Mouse (Mus musculus) neural tube, embryonic 11.5 days (tissue): Measurements from ENCODE around the gene Cpox. TPM values are rescaled to one million over a fixed set of nuclear protein-coding genes. Genes with fewer than 3 reads are reported as not detected.

ENCODE experiments used
- ATAC-seq: fragments of 200-750 bp; cut with Nextera tagmentation; 2 replicates; pipeline ENCODE4 v1.8.0; 2017; ENCODE audit warnings: moderate number of reproducible peaks, mild to moderate bottlenecking, moderate TSS enrichment, moderate library complexity; ENCODE audit not compliant: insufficient read depth, low FRiP score, low TSS enrichment
- DNase-seq: peaks from one replicate; pipeline ENCODE4 v3.0.0-alpha.2; 2015; ENCODE audit warnings: low spot score
- H3K27ac ChIP-seq: fragments of 300-500 bp; sonication (generic); 2 replicates; pipeline ENCODE4 v1.5.1; 2014; ENCODE audit warnings: low read depth, mild to moderate bottlenecking, low read length
- H3K27me3 ChIP-seq: fragments of 300-500 bp; sonication (generic); 2 replicates; pipeline ENCODE4 v1.6.1; 2014; ENCODE audit warnings: mild to moderate bottlenecking, low read length, mixed read lengths; ENCODE audit not compliant: control insufficient read depth, insufficient read depth
- H3K36me3 ChIP-seq: fragments of 300-500 bp; sonication (generic); 2 replicates; pipeline ENCODE4 v1.6.1; 2014; ENCODE audit warnings: mild to moderate bottlenecking, low read length, moderate library complexity, mixed read lengths; ENCODE audit not compliant: control insufficient read depth, insufficient read depth
- H3K4me1 ChIP-seq: fragments of 300-500 bp; sonication (generic); 2 replicates; pipeline ENCODE4 v1.6.1; 2014; ENCODE audit warnings: low read length, mixed read lengths; ENCODE audit not compliant: control insufficient read depth, insufficient read depth
- H3K4me2 ChIP-seq: fragments of 300-500 bp; sonication (generic); 2 replicates; pipeline ENCODE4 v1.6.1; 2014; ENCODE audit warnings: low read depth, mild to moderate bottlenecking, moderate library complexity
- H3K4me3 ChIP-seq: fragments of 300-500 bp; sonication (generic); 2 replicates; pipeline ENCODE4 v1.5.1; 2014; ENCODE audit warnings: low read depth, low read length
- H3K9ac ChIP-seq: fragments of 300-500 bp; sonication (generic); 2 replicates; pipeline ENCODE4 v1.6.1; 2014; ENCODE audit warnings: mild to moderate bottlenecking, low read length
- H3K9me3 ChIP-seq: fragments of 300-500 bp; sonication (generic); 2 replicates; pipeline ENCODE4 v1.6.1; 2016; ENCODE audit warnings: low read length; ENCODE audit not compliant: control insufficient read depth
- WGBS: fragments of 180-500 bp; shearing (Covaris S2); extraction: QIAGEN DNeasy Blood & Tissue Kit; methylation state at CpG from one replicate; pipeline ENCODE4 v1.1.7; 2014; 5-methylcytosine and 5-hydroxymethylcytosine counted together
- polyA plus RNA-seq: library from polyadenylated mRNA; unstranded; fragments of >200 nt; fragmentation: Nextera tagmentation; extraction: Ambion mirVana; gene quantifications from 2 replicates; pipeline ENCODE4 v1.2.1, GENCODE M21; 2014

Gene Cpox
- polyA plus RNA-seq, 1 experiment from 2014 or later: 22.3 TPM

- Histone ChIP-seq H3K4me3 (no peak overlapping the region), H3K9ac (no peak overlapping the region), H3K9me3 (no peaks in the 10 kb centered on the region), H3K27ac (no peak overlapping the region), H3K27me3 (no peaks in the 10 kb centered on the region), H3K4me1 (no peaks in the 10 kb centered on the region), H3K4me2 (no peak overlapping the region), H3K36me3 (peaks cover 5% of the 10 kb centered on the region; the same call in 1 of the 2 replicates)
- ATAC-seq: no peak
- DNase-seq: no peak
- 92% methylated on average over 15 of the region's 15 CpGs for WGBS
Measured at GRCm38 (mm10) chr16:58673811-58674410, 3.8 kb downstream of the Cpox start.

DNA sequence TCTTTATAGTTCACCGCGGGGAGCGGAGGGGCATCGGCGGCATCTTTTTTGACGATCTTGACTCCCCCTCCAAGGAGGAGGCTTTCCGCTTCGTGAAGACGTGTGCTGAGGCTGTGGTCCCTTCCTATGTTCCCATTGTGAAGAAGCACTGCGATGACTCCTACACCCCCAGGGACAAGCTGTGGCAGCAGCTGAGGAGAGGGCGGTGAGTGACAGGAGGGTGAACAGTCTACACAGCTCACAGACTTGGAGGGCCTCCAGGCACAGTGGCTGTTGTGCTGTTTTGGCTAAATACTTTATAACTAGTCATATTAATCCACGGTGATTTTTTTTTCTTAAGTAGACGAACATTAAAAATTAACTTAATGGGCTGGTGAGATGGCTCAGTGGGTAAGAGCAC, 5.2 kb downstream of the Cpox start:
- no peak for ATAC-seq
- 96% methylated on average over 13 of the region's 13 CpGs for WGBS
- H3K27me3 ChIP-seq: no peaks in the 10 kb centered on the region
- no peaks in the 10 kb centered on the region for H3K4me1 ChIP-seq
- no peak overlapping the region for H3K4me2 ChIP-seq
- H3K9me3 ChIP-seq: no peaks in the 10 kb centered on the region
- H3K4me3 ChIP-seq: no peak overlapping the region
- H3K27ac ChIP-seq: no peak overlapping the region
- H3K9ac ChIP-seq: no peak overlapping the region
- H3K36me3 ChIP-seq: peaks cover 5% of the 10 kb centered on the region; the same call in 1 of the 2 replicates
- no peak for DNase-seq

GRCm38 (mm10) chr16:58676156-58676555, 6.1 kb downstream of the Cpox start:
- Histone ChIP-seq H3K4me2 (no peak overlapping the region), H3K4me3 (no peak overlapping the region), H3K36me3 (peaks cover 5% of the 10 kb centered on the region; the same call in 1 of the 2 replicates), H3K4me1 (no peaks in the 10 kb centered on the region), H3K9me3 (no peaks in the 10 kb centered on the region), H3K27me3 (no peaks in the 10 kb centered on the region), H3K27ac (no peak overlapping the region), H3K9ac (no peak overlapping the region)
- 83% methylated on average over 7 of the region's 7 CpGs for WGBS
- no peak for ATAC-seq
- no peak for DNase-seq

GRCm38 (mm10) chr16:58676633-58677032, 6.5 kb downstream of the Cpox start:
- H3K9me3 ChIP-seq: no peaks in the 10 kb centered on the region
- no peak for DNase-seq
- no peak for ATAC-seq
- H3K4me1 ChIP-seq: no peaks in the 10 kb centered on the region
- H3K27me3 ChIP-seq: no peaks in the 10 kb centered on the region
- WGBS: 96% methylated on average over 3 of the region's 3 CpGs
- peaks cover 5% of the 10 kb centered on the region; the same call in 1 of the 2 replicates for H3K36me3 ChIP-seq
- H3K4me3 ChIP-seq: no peak overlapping the region
- H3K4me2 ChIP-seq: no peak overlapping the region
- no peak overlapping the region for H3K27ac ChIP-seq
- H3K9ac ChIP-seq: no peak overlapping the region

DNA sequence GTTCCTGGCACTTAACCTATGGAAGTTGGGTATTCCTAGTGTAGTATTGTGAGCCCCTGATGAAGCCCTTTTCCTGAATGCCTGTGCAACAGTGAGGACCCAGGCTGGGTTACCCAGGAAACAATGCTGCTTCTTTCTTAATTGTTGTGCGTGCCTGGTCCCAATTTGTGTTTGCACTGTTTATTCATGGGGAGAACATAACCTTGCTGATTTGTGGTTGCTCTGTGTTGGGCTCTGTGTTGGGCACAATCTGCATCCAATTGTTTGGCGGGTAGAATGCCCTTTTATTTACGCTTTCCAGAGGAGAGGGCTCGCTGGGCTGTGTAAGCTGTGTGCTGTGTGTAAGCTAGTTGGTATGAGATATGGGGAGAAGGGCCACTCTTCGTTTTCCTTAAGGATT, 7.4 kb downstream of the Cpox start:
- Histone ChIP-seq H3K4me2 (no peak overlapping the region), H3K36me3 (peaks cover 5% of the 10 kb centered on the region; the same call in 1 of the 2 replicates), H3K4me1 (no peaks in the 10 kb centered on the region), H3K27ac (no peak overlapping the region), H3K9ac (no peak overlapping the region), H3K4me3 (no peak overlapping the region), H3K27me3 (no peaks in the 10 kb centered on the region), H3K9me3 (no peaks in the 10 kb centered on the region)
- ATAC-seq (no peak), DNase-seq (no peak)
- WGBS: 88% methylated on average over 5 of the region's 5 CpGs

DNA sequence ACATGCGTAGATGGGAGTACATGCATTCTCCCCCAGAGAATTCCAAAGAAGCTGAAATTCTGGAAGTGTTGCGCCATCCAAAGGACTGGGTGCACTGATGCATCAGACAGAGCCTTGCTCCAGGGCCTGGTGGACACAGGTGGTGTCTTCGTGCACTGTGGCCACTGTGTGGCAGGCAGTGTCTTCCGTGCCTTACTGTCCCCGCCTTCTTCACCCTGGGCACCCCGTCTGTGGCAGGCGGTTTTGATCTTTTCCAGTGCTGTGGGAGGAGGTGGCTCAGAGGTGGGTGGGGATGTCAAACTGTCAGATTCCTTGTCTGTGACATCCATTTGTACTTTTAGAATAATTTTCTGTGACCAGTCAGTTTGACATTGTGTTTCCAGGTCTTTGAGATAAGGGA, 8.6 kb downstream of the Cpox start:
- ATAC-seq (no peak), DNase-seq (no peak)
- Histone ChIP-seq H3K4me2 (no peak overlapping the region), H3K9ac (no peak overlapping the region), H3K9me3 (no peaks in the 10 kb centered on the region), H3K36me3 (peaks cover 5% of the 10 kb centered on the region; the same call in 1 of the 2 replicates), H3K27ac (no peak overlapping the region), H3K27me3 (no peaks in the 10 kb centered on the region), H3K4me1 (no peaks in the 10 kb centered on the region), H3K4me3 (no peak overlapping the region)
- 82% methylated on average over 7 of the region's 7 CpGs for WGBS

GRCm38 (mm10) chr16:58682046-58682445, 12.0 kb downstream of the Cpox start:
- no peak for DNase-seq

DNA sequence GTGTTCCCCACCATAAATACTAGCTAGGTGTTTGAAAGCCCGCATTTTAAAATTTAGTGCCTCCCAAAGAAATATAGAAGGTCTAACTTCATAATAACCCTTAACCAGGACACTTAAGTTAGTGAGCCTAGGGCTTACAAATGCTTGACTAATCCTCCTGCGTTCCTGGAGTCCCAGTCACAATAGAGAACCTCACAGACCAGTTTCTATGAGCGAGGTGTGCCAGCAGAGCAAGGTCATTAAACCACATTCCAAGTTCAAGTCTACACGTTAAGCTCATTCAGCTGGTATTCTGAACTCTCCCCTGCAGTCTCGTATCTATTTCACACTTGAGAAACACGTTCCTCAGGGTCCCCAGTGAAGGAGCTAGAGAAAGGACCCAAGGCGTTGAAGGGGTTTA, 12.8 kb downstream of the Cpox start:
- Histone ChIP-seq H3K9ac (no peak overlapping the region), H3K36me3 (no peaks in the 10 kb centered on the region), H3K4me1 (no peaks in the 10 kb centered on the region), H3K27me3 (no peaks in the 10 kb centered on the region), H3K4me2 (no peak overlapping the region), H3K9me3 (no peaks in the 10 kb centered on the region), H3K27ac (no peak overlapping the region), H3K4me3 (no peak overlapping the region)
- WGBS: 88% methylated on average over 7 of the region's 7 CpGs
- no peak for ATAC-seq
- DNase-seq: no peak

More at GRCm38 (mm10) chr16:58682046-58682445, 12.0 kb downstream of the Cpox start:
- H3K9me3 ChIP-seq: no peaks in the 10 kb centered on the region
- no peaks in the 10 kb centered on the region for H3K4me1 ChIP-seq
- no peaks in the 10 kb centered on the region for H3K27me3 ChIP-seq
- no peaks in the 10 kb centered on the region for H3K36me3 ChIP-seq
- ATAC-seq: no peak
- no peak overlapping the region for H3K4me3 ChIP-seq
- WGBS: 94% methylated on average over 6 of the region's 6 CpGs
- H3K4me2 ChIP-seq: no peak overlapping the region
- no peak overlapping the region for H3K27ac ChIP-seq
- H3K9ac ChIP-seq: no peak overlapping the region

GRCm38 (mm10) chr16:58683911-58684310, 13.8 kb downstream of the Cpox start:
- H3K27ac ChIP-seq: no peak overlapping the region
- H3K4me3 ChIP-seq: no peak overlapping the region
- no peaks in the 10 kb centered on the region for H3K36me3 ChIP-seq
- no peaks in the 10 kb centered on the region for H3K9me3 ChIP-seq
- no peak overlapping the region for H3K9ac ChIP-seq
- DNase-seq (no peak), ATAC-seq (no peak)
- 92% methylated on average over 4 of the region's 4 CpGs for WGBS
- H3K4me2 ChIP-seq: no peak overlapping the region
- H3K27me3 ChIP-seq: no peaks in the 10 kb centered on the region
- no peaks in the 10 kb centered on the region for H3K4me1 ChIP-seq
